Mouse (Mus musculus) stomach, embryonic 14.5 days (tissue): Measurements from ENCODE around the gene Preb. TPM values are rescaled to one million over a fixed set of nuclear protein-coding genes. Genes with fewer than 3 reads are reported as not detected.

Source experiments
- ATAC-seq: fragments of 200-750 bp; cut with Nextera tagmentation; 2 replicates; pipeline ENCODE4 v1.8.0; 2017; ENCODE audit warnings: low read depth, moderate TSS enrichment; ENCODE audit not compliant: insufficient number of reproducible peaks, insufficient read depth, low FRiP score
- H3K27ac ChIP-seq: fragments of 300-500 bp; sonication (generic); 2 replicates; pipeline ENCODE4 v1.5.1; 2014; ENCODE audit warnings: mild to moderate bottlenecking, low read length, moderate library complexity, mixed read lengths
- H3K27me3 ChIP-seq: fragments of 300-500 bp; sonication (generic); 2 replicates; pipeline ENCODE4 v1.6.1; 2014; ENCODE audit warnings: low read length, control low read depth, mixed read lengths; ENCODE audit not compliant: control insufficient read depth, insufficient read depth
- H3K36me3 ChIP-seq: fragments of 300-500 bp; sonication (generic); 2 replicates; pipeline ENCODE4 v1.6.1; 2014; ENCODE audit warnings: mild to moderate bottlenecking, control low read depth, low read length, moderate library complexity, mixed read lengths; ENCODE audit not compliant: control insufficient read depth, insufficient read depth
- H3K4me1 ChIP-seq: fragments of 300-500 bp; sonication (generic); 2 replicates; pipeline ENCODE4 v1.6.1; 2014; ENCODE audit warnings: low read length, control low read depth, mixed read lengths; ENCODE audit not compliant: control insufficient read depth, insufficient read depth
- H3K4me2 ChIP-seq: fragments of 300-500 bp; sonication (generic); replicated peaks from 2 replicates; pipeline ENCODE4 v1.6.1; 2014; ENCODE audit warnings: low read depth, low read length, control low read depth
- H3K4me3 ChIP-seq: fragments of 300-500 bp; sonication (generic); 2 replicates; pipeline ENCODE4 v1.5.1; 2014; ENCODE audit warnings: low read depth, low read length, control low read depth
- H3K9ac ChIP-seq: fragments of 300-500 bp; sonication (generic); replicated peaks from 2 replicates; pipeline ENCODE4 v1.6.1; 2014; ENCODE audit warnings: low read depth, mild to moderate bottlenecking, control low read depth, low read length, moderate library complexity, mixed read lengths
- H3K9me3 ChIP-seq: fragments of 300-500 bp; sonication (generic); 2 replicates; pipeline ENCODE4 v1.6.1; 2016; ENCODE audit warnings: low read depth, low read length, control low read depth; ENCODE audit not compliant: control insufficient read depth
- WGBS: fragments of 180-500 bp; shearing (Covaris S2); extraction: QIAGEN DNeasy Blood & Tissue Kit; methylation state at CpG from one replicate; pipeline ENCODE4 v1.1.7; 2014; 5-methylcytosine and 5-hydroxymethylcytosine counted together
- polyA plus RNA-seq: library from polyadenylated mRNA; unstranded; fragments of >200 nt; fragmentation: Nextera tagmentation; extraction: Ambion mirVana; gene quantifications from 2 replicates; pipeline ENCODE4 v1.2.1, GENCODE M21; 2014

Preb gene
- polyA plus RNA-seq, 1 experiment from 2014 or later: 102 TPM

DNA sequence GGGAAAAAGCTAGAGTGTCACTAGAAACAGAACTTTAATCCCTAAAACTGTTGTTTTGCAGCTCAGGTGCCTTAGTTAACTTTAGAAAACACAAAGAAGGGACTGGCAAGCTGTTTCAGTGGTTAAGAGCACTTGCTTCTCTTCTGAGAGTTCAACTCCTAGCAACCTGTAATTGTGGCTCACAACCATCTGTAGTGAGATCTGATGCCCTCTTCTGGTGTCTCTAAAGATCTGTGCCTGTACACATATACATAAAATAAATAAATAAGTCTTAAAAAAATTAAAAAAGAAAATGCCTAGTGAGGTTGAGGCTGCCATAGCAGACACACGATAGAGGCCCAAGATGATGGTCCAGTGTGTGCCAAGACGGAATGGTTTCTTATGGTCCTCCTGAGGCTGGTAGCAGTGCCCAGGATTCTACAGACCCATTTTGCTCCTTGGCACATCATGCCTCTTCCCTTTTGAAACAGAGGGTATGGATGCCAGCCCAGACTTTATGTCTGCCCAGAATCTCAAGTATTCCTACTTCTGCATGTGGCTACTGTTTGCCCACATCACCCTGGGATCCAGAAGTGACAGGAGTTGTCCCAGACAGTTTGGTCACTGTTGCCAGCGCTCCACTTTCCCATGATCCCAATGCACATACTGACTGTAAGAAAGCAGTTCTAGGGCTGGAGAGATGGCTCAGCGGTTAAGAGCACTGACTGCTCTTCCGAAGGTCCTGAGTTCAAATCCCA, 25.3 kb downstream of the Preb start:
- Histone ChIP-seq H3K9ac (no peak overlapping the region), H3K27me3 (no peaks in the 10 kb centered on the region), H3K4me3 (no peak overlapping the region), H3K4me2 (no peak overlapping the region), H3K9me3 (no peaks in the 10 kb centered on the region), H3K27ac (no peak overlapping the region), H3K4me1 (no peaks in the 10 kb centered on the region), H3K36me3 (no peaks in the 10 kb centered on the region)
- 84% methylated on average over 5 of the region's 5 CpGs for WGBS
- no peak for ATAC-seq

DNA sequence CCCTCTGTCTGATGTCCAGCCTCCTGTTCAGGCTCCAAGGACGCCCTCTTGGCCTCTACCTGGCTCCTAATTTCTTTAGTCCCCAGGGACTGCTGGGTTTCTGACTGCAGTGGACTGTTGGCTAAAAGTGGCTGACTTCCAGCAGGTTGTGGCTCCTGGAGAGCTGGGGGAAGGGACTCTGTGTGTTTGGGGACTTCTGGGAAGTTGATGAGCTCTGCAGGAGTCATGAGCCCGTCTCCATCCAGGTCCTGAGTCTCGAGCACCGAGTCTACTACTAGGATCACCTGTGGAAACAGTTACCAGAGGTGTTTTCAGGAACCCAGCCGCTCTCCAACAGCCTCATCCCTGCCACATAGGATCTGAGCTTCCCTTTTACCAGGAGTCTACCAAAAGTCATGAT, 26.5 kb downstream of the Preb start:
- Histone ChIP-seq H3K27me3 (no peaks in the 10 kb centered on the region), H3K27ac (no peak overlapping the region), H3K36me3 (no peaks in the 10 kb centered on the region), H3K4me3 (no peak overlapping the region), H3K9me3 (no peaks in the 10 kb centered on the region), H3K9ac (no peak overlapping the region), H3K4me1 (no peaks in the 10 kb centered on the region), H3K4me2 (no peak overlapping the region)
- ATAC-seq: no peak
- 62% methylated on average over 5 of the region's 5 CpGs for WGBS

DNA sequence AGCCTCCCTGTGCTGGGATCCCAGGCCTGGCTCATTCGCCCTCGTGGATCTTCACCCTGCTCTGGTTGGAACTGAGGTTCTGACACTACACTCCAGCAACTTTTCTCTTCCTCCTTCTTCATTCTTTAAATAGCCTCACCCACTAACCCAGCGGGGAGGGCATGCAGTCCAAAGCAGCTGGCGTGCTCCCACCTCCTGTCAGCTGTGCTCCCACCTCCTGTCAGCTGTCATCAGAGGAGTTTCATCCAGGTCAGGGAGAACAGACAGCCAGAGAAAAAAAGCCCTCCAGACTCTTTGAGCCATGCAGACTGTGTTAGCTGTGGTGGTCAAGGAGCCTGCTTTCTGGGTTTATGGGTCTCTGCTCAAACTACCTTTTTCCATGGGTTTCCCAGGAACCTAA, 28.8 kb downstream of the Preb start:
- Histone ChIP-seq H3K4me2 (no peak overlapping the region), H3K4me1 (no peaks in the 10 kb centered on the region), H3K36me3 (no peaks in the 10 kb centered on the region), H3K9ac (no peak overlapping the region), H3K27ac (no peak overlapping the region), H3K27me3 (no peaks in the 10 kb centered on the region), H3K9me3 (no peaks in the 10 kb centered on the region), H3K4me3 (no peak overlapping the region)
- no peak for ATAC-seq
- 84% methylated on average over 4 of the region's 4 CpGs for WGBS

DNA sequence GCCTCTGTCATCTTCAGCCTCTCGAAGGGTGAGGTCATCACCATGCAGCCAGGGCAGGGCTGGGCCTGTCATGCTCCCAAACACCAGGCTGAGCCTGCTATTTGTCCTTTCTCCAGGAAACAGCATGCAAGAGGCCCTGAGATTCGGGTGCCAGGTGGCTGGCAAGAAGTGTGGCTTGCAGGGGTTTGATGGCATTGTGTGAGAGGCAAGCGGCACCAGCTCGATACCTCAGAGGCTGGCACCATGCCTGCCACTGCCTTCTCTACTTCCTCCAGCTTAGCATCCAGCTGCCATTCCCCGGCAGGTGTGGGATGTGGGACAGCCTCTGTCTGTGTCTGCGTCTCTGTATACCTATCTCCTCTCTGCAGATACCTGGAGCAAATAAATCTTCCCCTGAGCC, 29.3 kb downstream of the Preb start:
- ATAC-seq: no peak
- 82% methylated on average over 6 of the region's 6 CpGs for WGBS
- Histone ChIP-seq H3K4me1 (no peaks in the 10 kb centered on the region), H3K4me2 (no peak overlapping the region), H3K9ac (no peak overlapping the region), H3K27ac (no peak overlapping the region), H3K27me3 (no peaks in the 10 kb centered on the region), H3K9me3 (no peaks in the 10 kb centered on the region), H3K36me3 (no peaks in the 10 kb centered on the region), H3K4me3 (no peak overlapping the region)

DNA sequence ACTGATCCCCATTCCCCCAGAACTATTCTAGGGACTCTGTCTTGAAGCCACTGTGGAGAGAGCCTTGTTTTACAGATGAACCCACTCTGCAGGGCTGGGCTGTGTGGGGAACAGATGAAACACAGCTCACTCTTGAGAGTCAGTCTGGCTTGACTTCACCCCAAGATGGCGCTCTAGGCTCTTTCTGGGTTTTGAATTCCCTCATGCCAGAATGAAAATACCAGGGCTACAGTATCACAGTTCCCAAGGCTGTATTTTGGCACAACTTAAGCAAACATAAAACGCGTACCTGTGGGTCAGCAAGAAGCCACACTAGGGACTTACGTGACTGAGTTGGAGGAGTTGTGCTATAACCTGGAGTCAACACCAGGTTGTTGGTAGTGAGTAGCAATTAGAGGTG, 30.0 kb downstream of the Preb start:
- WGBS: 44% methylated on average over 4 of the region's 4 CpGs
- Histone ChIP-seq H3K36me3 (no peaks in the 10 kb centered on the region), H3K4me1 (no peaks in the 10 kb centered on the region), H3K4me2 (no peak overlapping the region), H3K4me3 (no peak overlapping the region), H3K27me3 (no peaks in the 10 kb centered on the region), H3K27ac (no peak overlapping the region), H3K9me3 (no peaks in the 10 kb centered on the region), H3K9ac (no peak overlapping the region)
- ATAC-seq: no peak

DNA sequence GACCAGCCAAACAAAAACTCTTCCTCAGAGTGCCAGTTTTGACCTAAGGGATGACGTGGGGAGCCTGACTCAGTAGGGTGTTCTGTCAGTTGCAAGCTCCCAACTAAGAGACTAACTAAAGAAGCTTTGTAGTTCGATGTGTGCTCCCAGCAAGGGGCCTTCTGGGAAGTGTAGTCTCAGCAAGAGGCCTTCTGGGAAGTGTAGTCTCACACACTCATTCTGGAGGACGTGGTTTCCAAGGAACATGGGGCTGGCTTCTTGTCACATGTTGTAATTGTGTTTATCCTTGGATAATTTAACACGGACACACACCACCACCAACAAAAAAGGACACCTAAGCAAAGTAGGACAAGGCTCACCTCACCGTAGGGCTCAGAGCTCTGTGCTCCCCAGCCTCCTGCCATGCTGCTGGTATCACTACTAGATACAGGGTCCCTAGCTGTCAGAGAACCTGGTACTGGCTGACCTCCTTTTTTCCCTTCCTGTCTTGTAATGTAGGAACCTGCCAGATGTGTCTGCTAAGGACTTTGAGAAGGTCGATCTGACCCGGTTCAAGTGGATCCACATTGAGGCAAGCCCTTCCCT, 32.1 kb downstream of the Preb start:
- 42% methylated on average over 7 of the region's 7 CpGs for WGBS
- Histone ChIP-seq H3K36me3 (no peaks in the 10 kb centered on the region), H3K4me3 (no peak overlapping the region), H3K27ac (no peak overlapping the region), H3K4me2 (0 out of 2 replicates have a peak overlapping the region, but pooled peaks have one; percentile 13), H3K4me1 (no peaks in the 10 kb centered on the region; the same call in 1 of the 2 replicates), H3K9me3 (no peaks in the 10 kb centered on the region), H3K27me3 (no peaks in the 10 kb centered on the region), H3K9ac (no peak overlapping the region)
- no peak for ATAC-seq

DNA sequence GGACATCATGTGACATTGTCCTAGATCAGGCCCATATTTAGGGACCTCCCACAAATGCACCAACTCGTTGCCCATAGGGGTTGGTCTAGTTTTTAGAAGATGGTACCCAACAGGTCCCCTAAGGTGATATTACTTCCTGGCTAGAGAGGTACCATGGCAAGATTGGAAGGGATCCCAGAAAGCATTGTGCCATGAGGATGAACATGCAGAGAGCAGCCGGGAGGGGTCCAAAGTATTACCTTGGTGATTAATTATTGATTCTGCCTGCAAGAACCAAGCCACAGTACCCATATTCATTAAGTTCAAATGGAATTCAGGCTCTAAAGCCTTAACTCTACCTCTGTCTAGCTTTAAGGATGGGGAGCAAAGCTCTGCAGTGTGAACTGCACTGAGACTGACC, 34.1 kb downstream of the Preb start:
- 83% methylated on average over 2 of the region's 2 CpGs for WGBS
- Histone ChIP-seq H3K9me3 (no peaks in the 10 kb centered on the region), H3K4me1 (peaks cover 12% of the 10 kb centered on the region), H3K4me3 (no peak overlapping the region), H3K4me2 (no peak overlapping the region), H3K27me3 (no peaks in the 10 kb centered on the region), H3K36me3 (peaks cover 7% of the 10 kb centered on the region), H3K9ac (no peak overlapping the region), H3K27ac (no peak overlapping the region)
- ATAC-seq: no peak

DNA sequence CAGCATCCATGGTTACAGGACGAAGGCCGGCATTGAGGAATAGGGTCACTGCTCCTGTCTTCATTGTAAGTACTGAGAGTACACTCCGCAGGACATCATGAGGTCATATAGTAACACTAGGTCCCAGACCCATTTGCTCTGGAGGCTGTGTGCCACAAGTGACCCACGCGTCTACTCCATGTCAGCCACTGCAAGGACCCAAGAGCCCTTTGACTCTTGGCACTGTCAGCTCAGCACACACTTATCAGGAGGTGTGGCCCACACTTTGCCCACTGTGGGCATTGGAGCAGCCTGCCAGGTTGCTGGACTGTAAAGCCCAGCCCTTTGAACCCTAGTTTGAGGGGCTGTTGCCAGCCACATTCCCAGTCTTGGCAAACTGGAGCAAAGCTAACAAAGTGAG, 34.9 kb downstream of the Preb start:
- no peak overlapping the region for H3K9ac ChIP-seq
- no peaks in the 10 kb centered on the region for H3K9me3 ChIP-seq
- H3K27me3 ChIP-seq: no peaks in the 10 kb centered on the region
- no peak overlapping the region for H3K4me2 ChIP-seq
- peaks cover 10% of the 10 kb centered on the region for H3K36me3 ChIP-seq
- 92% methylated on average over 5 of the region's 5 CpGs for WGBS
- H3K4me3 ChIP-seq: no peak overlapping the region
- no peak for ATAC-seq
- H3K27ac ChIP-seq: no peak overlapping the region
- H3K4me1 ChIP-seq: peaks cover 12% of the 10 kb centered on the region

DNA sequence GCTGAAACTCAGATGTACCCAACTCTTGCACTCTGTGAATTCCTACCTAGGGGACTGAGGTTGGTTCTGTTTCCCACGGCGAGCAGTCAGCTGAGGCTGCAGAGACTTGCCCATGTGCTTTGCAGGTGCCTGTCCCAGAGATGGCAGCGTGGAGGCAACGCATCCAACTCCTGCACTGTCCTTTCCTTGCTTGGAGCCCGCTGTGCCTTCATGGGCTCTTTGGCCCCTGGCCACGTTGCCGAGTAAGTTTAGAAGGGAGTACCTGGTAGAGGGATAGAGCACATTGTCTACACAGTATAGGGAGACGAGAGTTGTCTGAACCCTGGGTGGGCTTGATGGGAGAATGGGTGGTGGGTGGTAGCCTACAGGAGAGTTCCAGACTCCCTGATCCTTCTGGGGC, 35.5 kb downstream of the Preb start:
- H3K4me2 ChIP-seq: no peak overlapping the region
- no peaks in the 10 kb centered on the region for H3K9me3 ChIP-seq
- H3K9ac ChIP-seq: no peak overlapping the region
- no peak for ATAC-seq
- no peak overlapping the region for H3K27ac ChIP-seq
- peaks cover 12% of the 10 kb centered on the region for H3K4me1 ChIP-seq
- no peaks in the 10 kb centered on the region for H3K27me3 ChIP-seq
- no peak overlapping the region for H3K4me3 ChIP-seq
- peaks cover 11% of the 10 kb centered on the region for H3K36me3 ChIP-seq
- 79% methylated on average over 8 of the region's 8 CpGs for WGBS
